Mouse (Mus musculus) midbrain, embryonic 13.5 days (tissue): ENCODE measurements around the gene Ppp5c. TPM values are rescaled to one million over a fixed set of nuclear protein-coding genes. Genes with fewer than 3 reads are reported as not detected.

ENCODE experiments used
- ATAC-seq: fragments of 200-750 bp; cut with Nextera tagmentation; 2 replicates; pipeline ENCODE4 v1.8.0; 2017; ENCODE audit warnings: mild to moderate bottlenecking, moderate TSS enrichment, moderate library complexity
- H3K27ac ChIP-seq: fragments of 300-500 bp; sonication (generic); 2 replicates; pipeline ENCODE4 v1.5.1; 2015; ENCODE audit warnings: inconsistent platforms, mild to moderate bottlenecking, moderate library complexity
- H3K27me3 ChIP-seq: fragments of 300-500 bp; sonication (generic); 2 replicates; pipeline ENCODE4 v1.6.1; 2015; ENCODE audit warnings: mild to moderate bottlenecking, inconsistent platforms
- H3K36me3 ChIP-seq: fragments of 300-500 bp; sonication (generic); 2 replicates; pipeline ENCODE4 v1.6.1; 2015; ENCODE audit warnings: mild to moderate bottlenecking, inconsistent platforms
- H3K4me1 ChIP-seq: fragments of 300-500 bp; sonication (generic); replicated peaks from 2 replicates; pipeline ENCODE4 v1.6.1; 2015; ENCODE audit warnings: inconsistent platforms
- H3K4me2 ChIP-seq: fragments of 300-500 bp; sonication (generic); replicated peaks from 2 replicates; pipeline ENCODE4 v1.6.1; 2015; ENCODE audit warnings: moderate library complexity, mild to moderate bottlenecking, inconsistent platforms
- H3K4me3 ChIP-seq: fragments of 300-500 bp; sonication (generic); replicated peaks from 2 replicates; pipeline ENCODE4 v1.5.1; 2015; ENCODE audit warnings: mild to moderate bottlenecking, inconsistent platforms
- H3K9ac ChIP-seq: fragments of 300-500 bp; sonication (generic); replicated peaks from 2 replicates; pipeline ENCODE4 v1.6.1; 2015; ENCODE audit warnings: mild to moderate bottlenecking, inconsistent platforms
- H3K9me3 ChIP-seq: fragments of 300-500 bp; sonication (generic); 2 replicates; pipeline ENCODE4 v1.6.1; 2016; ENCODE audit warnings: mild to moderate bottlenecking, inconsistent platforms
- WGBS: fragments of 180-500 bp; shearing (Covaris S2); methylation state at CpG from one replicate; pipeline ENCODE4 v1.1.7; 2015; 5-methylcytosine and 5-hydroxymethylcytosine counted together
- polyA plus RNA-seq: library from polyadenylated mRNA; unstranded; fragments of >200 nt; fragmentation: Nextera tagmentation; extraction: Ambion mirVana; gene quantifications from 2 replicates; pipeline ENCODE4 v1.2.1, GENCODE M21; 2015

Gene Ppp5c
- polyA plus RNA-seq, 1 experiment from 2014 or later: 110 TPM

GRCm38 (mm10) chr7:16956410-16957265 lies 71.1 kb downstream of the Ppp5c start:
- H3K4me3 ChIP-seq: no peak overlapping the region
- H3K9ac ChIP-seq: peak overlapping the region; percentile 44; the same call in 1 of the 2 replicates
- H3K36me3 ChIP-seq: 0 out of 2 replicates have a peak, but pooled peaks cover 3% of the 10 kb centered on the region
- peaks cover 65% of the 10 kb centered on the region for H3K4me1 ChIP-seq
- ATAC-seq: 0 out of 2 replicates have a peak, but pooled peaks have one; percentile 25
- no peaks in the 10 kb centered on the region for H3K9me3 ChIP-seq
- peak overlapping the region; percentile 94 for H3K27ac ChIP-seq
- 32% methylated on average over 15 of the region's 15 CpGs for WGBS
- peak overlapping the region; percentile 32 for H3K4me2 ChIP-seq
- H3K27me3 ChIP-seq: no peaks in the 10 kb centered on the region

GRCm38 (mm10) chr7:16955712-16956111 lies 72.0 kb downstream of the Ppp5c start:
- ATAC-seq: no peak
- H3K4me2 ChIP-seq: no peak overlapping the region
- peaks cover 61% of the 10 kb centered on the region for H3K4me1 ChIP-seq
- no peak overlapping the region for H3K4me3 ChIP-seq
- H3K27ac ChIP-seq: peak overlapping the region; percentile 31; the same call in 1 of the 2 replicates
- H3K9ac ChIP-seq: no peak overlapping the region
- H3K27me3 ChIP-seq: no peaks in the 10 kb centered on the region
- WGBS: 77% methylated on average over 4 of the region's 4 CpGs
- no peaks in the 10 kb centered on the region for H3K9me3 ChIP-seq
- no peaks in the 10 kb centered on the region for H3K36me3 ChIP-seq

Other genes starting within 250 kb of the Ppp5c start
- gene Slc1a5, start 246.6 kb downstream of the Ppp5c start, polyA plus RNA-seq: 13.8 and 14.9 TPM in 2 replicates
- 184 and 186 TPM in 2 replicates for gene Strn4, start 212.0 kb downstream of the Ppp5c start, polyA plus RNA-seq
- gene Fkrp, start 211.2 kb downstream of the Ppp5c start, polyA plus RNA-seq: 43.9 and 46.1 TPM in 2 replicates
- 6.4 and 6.6 TPM in 2 replicates for gene Prkd2, start 185.0 kb downstream of the Ppp5c start, polyA plus RNA-seq
- gene Dact3, start 152.6 kb downstream of the Ppp5c start, polyA plus RNA-seq: 2.8 and 2.9 TPM in 2 replicates
- 23.4 and 30.8 TPM in 2 replicates for gene Gng8, start 136.1 kb downstream of the Ppp5c start, polyA plus RNA-seq
- gene Ptgir, start 121.4 kb downstream of the Ppp5c start, polyA plus RNA-seq: 0.41 and 0.54 TPM in 2 replicates
- 297 and 325 TPM in 2 replicates for gene Calm3, start 103.8 kb downstream of the Ppp5c start, polyA plus RNA-seq
- gene Pnmal2, start 83.2 kb downstream of the Ppp5c start, polyA plus RNA-seq: 119 and 120 TPM in 2 replicates
- gene Pnmal1, start 68.2 kb downstream of the Ppp5c start, polyA plus RNA-seq: 54.7 and 60.8 TPM in 2 replicates
- gene Gm42372, start 44.8 kb downstream of the Ppp5c start, polyA plus RNA-seq: 3.4 and 4.3 TPM in 2 replicates
- gene Ccdc8, start 35.2 kb downstream of the Ppp5c start, polyA plus RNA-seq: 5.6 and 5.9 TPM in 2 replicates
- 2.0 and 2.4 TPM in 2 replicates for gene Hif3a, start 34.5 kb upstream of the Ppp5c start, polyA plus RNA-seq
- gene Psg16, start 46.1 kb upstream of the Ppp5c start, polyA plus RNA-seq: 1.2 and 1.5 TPM in 2 replicates
- gene Ceacam3, start 122.4 kb upstream of the Ppp5c start, polyA plus RNA-seq: not detected in 2 replicates
- not detected in 2 replicates for gene Psg29, start 175.6 kb upstream of the Ppp5c start, polyA plus RNA-seq